9 mouse cellular contexts compared by ENCODE assay signal in the genomic region with DNA sequence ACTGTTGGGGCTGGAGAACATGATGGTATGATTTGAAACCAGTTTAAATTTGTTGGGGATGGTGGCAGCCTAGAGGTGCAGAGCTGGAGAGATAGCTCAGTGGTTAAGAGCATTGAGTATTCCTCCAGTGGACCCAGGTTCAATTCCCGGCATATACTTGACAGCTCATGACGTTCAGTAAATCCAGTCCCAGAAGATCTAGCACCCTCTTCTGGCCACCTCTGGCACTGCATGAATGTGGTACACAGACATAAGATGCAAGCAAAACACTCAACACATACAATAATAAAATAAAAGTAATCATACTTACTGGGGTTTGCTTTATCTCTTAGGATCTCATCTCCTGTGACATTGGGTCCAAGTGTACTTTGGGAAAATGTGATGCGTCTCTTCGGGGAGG. TPM values are rescaled to one million over a fixed set of nuclear protein-coding genes. Genes with fewer than 3 reads are reported as not detected.
DNase-seq lines count a peak whose midpoint lies in the region; ATAC-seq and TF ChIP-seq lines count a peak whose summit lies in the region.
"Had no signal": no experiment of that assay in that cellular context is flagged by ENCODE, and none has a peak within 500 bp of the region (broad histone marks: within the 10 kb centered on the region; RNA-seq: fewer than 3 reads in every experiment).

No protein-coding gene starts in this region.

- no peaks in the 10 kb centered on the region for H3K4me1 ChIP-seq in forebrain, postnatal 0 days (ENCODE audit: insufficient read depth)
- H3K4me1 ChIP-seq in forebrain, embryonic 15.5 days = no peaks in the 10 kb centered on the region

- TF ChIP-seq CTCF in forebrain, postnatal 0 days (IDR thresholded peaks at IDR 0.05; ENCODE audit: low read depth) = peak; percentile 52; the same call in 1 of the 2 replicates

- WGBS in forebrain, postnatal 0 days = 56% methylated on average over 4 of the region's 4 CpGs
- 60% methylated on average over 4 of the region's 4 CpGs for WGBS in forebrain, embryonic 15.5 days

- no peaks in the 10 kb centered on the region for H3K9me3 ChIP-seq in forebrain, postnatal 0 days (ENCODE audit: low read length)
- H3K9me3 ChIP-seq in forebrain, embryonic 15.5 days = no peaks in the 10 kb centered on the region

- H3K36me3 ChIP-seq in forebrain, postnatal 0 days (ENCODE audit: insufficient read depth) = no peaks in the 10 kb centered on the region
- no peaks in the 10 kb centered on the region for H3K36me3 ChIP-seq in forebrain, embryonic 15.5 days

- DNase-seq in forebrain, postnatal 0 days = peak; percentile 23
- peak; percentile 11 to 17 for DNase-seq in lung, adult 18-20 months
- no peak for DNase-seq in lung, postnatal 25 days (ENCODE audit: low spot score)
- peak; percentile 73 for DNase-seq in brain, adult 2 months (ENCODE audit: low read depth, low spot score)
- peak; percentile 81 for DNase-seq in thymus, postnatal 4 days

- no peak for ATAC-seq in forebrain, postnatal 0 days
- ATAC-seq in forebrain, embryonic 15.5 days (replicated peaks) = no peak
- ATAC-seq in granulocyte monocyte progenitor cell, adult 5-6 weeks (replicated peaks; ENCODE audit: poor library complexity, severe bottlenecking) = peak; percentile 42; the same call in 1 of the 2 replicates
- ATAC-seq in monocyte, adult 5-6 weeks (replicated peaks; ENCODE audit: insufficient number of reproducible peaks, low FRiP score, low TSS enrichment, poor library complexity, severe bottlenecking) = 0 out of 2 replicates have a peak, but pooled peaks have one; percentile 56

- H3K4me3 ChIP-seq in forebrain, postnatal 0 days (ENCODE audit: low read depth, low read length) = no peak overlapping the region
- no peak overlapping the region for H3K4me3 ChIP-seq in forebrain, embryonic 15.5 days

- H3K9ac ChIP-seq in forebrain, postnatal 0 days = no peak overlapping the region
- no peak overlapping the region for H3K9ac ChIP-seq in forebrain, embryonic 15.5 days (replicated peaks)

- no peak overlapping the region for H3K27ac ChIP-seq in forebrain, postnatal 0 days (ENCODE audit: low read depth, low read length)
- no peak overlapping the region for H3K27ac ChIP-seq in forebrain, embryonic 15.5 days (replicated peaks)

- no peak overlapping the region for H3K4me2 ChIP-seq in forebrain, postnatal 0 days (ENCODE audit: low read depth)
- H3K4me2 ChIP-seq in forebrain, embryonic 15.5 days (replicated peaks) = no peak overlapping the region

- no peaks in the 10 kb centered on the region for H3K27me3 ChIP-seq in forebrain, postnatal 0 days (ENCODE audit: insufficient read depth, low read length)
- H3K27me3 ChIP-seq in forebrain, embryonic 15.5 days = no peaks in the 10 kb centered on the region

RNA-seq across cellular contexts. Expression of a gene that starts 7.3 kb away (rescaled TPM):
- total RNA-seq in forebrain, postnatal 0 days (2014; rRNA removed) = 0.31 and 0.67 TPM in 2 replicates
- 0.30 and 0.57 TPM in 2 replicates for polyA plus RNA-seq in forebrain, postnatal 0 days (2015; fragmentation: Nextera tagmentation; extraction: Ambion mirVana)
- 0.53 TPM in 1 of 2 replicates, not detected in the other for polyA plus RNA-seq in forebrain, embryonic 15.5 days (2015; fragmentation: Nextera tagmentation; extraction: Ambion mirVana)
- total RNA-seq in granulocyte monocyte progenitor cell, adult 5-6 weeks (2014; fragmentation: Nextera tagmentation) = not detected in 2 replicates
- total RNA-seq in granulocyte monocyte progenitor cell, adult 5-6 weeks (2017) = not detected in 2 replicates
- 2.8 TPM in 1 of 3 replicates, not detected in the others for total RNA-seq in monocyte, adult 5-6 weeks (2017)
- total RNA-seq: layer of hippocampus, adult 18-20 months had no signal

Comparison
In these comparisons a context has a peak if more than half of its experiments do, and no peak if none do; other contexts are left out.
1. ATAC-seq: peak in granulocyte monocyte progenitor cell, adult 5-6 weeks (single experiment) and monocyte, adult 5-6 weeks (single experiment); none in forebrain, postnatal 0 days (single experiment) and forebrain, embryonic 15.5 days (single experiment).